Mouse (Mus musculus): ENCODE results near the gene Arid3b. TPM values are rescaled to one million over a fixed set of nuclear protein-coding genes. Genes with fewer than 3 reads are reported as not detected.

Gene Arid3b
- polyA plus RNA-seq, 1 experiment from 2014 or later: 10.5 TPM

GRCm38 (mm10) chr9:57820186-57821080 is 16.2 kb downstream of the Arid3b start:
- Histone ChIP-seq H3K4me3 (no peak overlapping the region), H3K4me2 (no peak overlapping the region), H3K27ac (no peak overlapping the region), H3K9ac (no peak overlapping the region), H3K27me3 (replicated peaks) (no peaks in the 10 kb centered on the region), H3K4me1 (peaks cover 33% of the 10 kb centered on the region), H3K9me3 (no peaks in the 10 kb centered on the region), H3K36me3 (replicated peaks) (no peaks in the 10 kb centered on the region)
- no peak for ATAC-seq (replicated peaks)
- 25% methylated on average over 16 of the region's 16 CpGs for WGBS

- no peak; the same call in 1 of the 2 replicates for ATAC-seq (replicated peaks)
Measured at GRCm38 (mm10) chr9:57817220-57817667, 19.3 kb downstream of the Arid3b start.

GRCm38 (mm10) chr9:57814866-57815265 is 21.7 kb downstream of the Arid3b start:
- ATAC-seq (replicated peaks): no peak
- H3K9ac ChIP-seq: no peak overlapping the region
- no peaks in the 10 kb centered on the region for H3K36me3 ChIP-seq (replicated peaks)
- no peak overlapping the region for H3K27ac ChIP-seq
- 43% methylated on average over 3 of the region's 3 CpGs for WGBS
- no peaks in the 10 kb centered on the region for H3K9me3 ChIP-seq
- no peak overlapping the region for H3K4me2 ChIP-seq
- peaks cover 65% of the 10 kb centered on the region for H3K4me1 ChIP-seq
- no peak overlapping the region for H3K4me3 ChIP-seq
- H3K27me3 ChIP-seq (replicated peaks): no peaks in the 10 kb centered on the region

More at GRCm38 (mm10) chr9:57817220-57817667, 19.3 kb downstream of the Arid3b start:
- Histone ChIP-seq H3K4me1 (peaks cover 58% of the 10 kb centered on the region), H3K27ac (0 out of 2 replicates have a peak overlapping the region, but pooled peaks have one; percentile 7), H3K4me3 (no peak overlapping the region), H3K36me3 (replicated peaks) (no peaks in the 10 kb centered on the region), H3K9ac (no peak overlapping the region), H3K27me3 (replicated peaks) (no peaks in the 10 kb centered on the region), H3K4me2 (no peak overlapping the region), H3K9me3 (no peaks in the 10 kb centered on the region)
- WGBS: 6% methylated on average over 6 of the region's 6 CpGs

- Histone ChIP-seq H3K4me3 (no peak overlapping the region), H3K4me2 (no peak overlapping the region), H3K27me3 (replicated peaks) (no peaks in the 10 kb centered on the region), H3K9me3 (no peaks in the 10 kb centered on the region), H3K27ac (0 out of 2 replicates have a peak overlapping the region, but pooled peaks have one; percentile 32), H3K9ac (no peak overlapping the region), H3K36me3 (replicated peaks) (no peaks in the 10 kb centered on the region), H3K4me1 (peaks cover 73% of the 10 kb centered on the region)
- 13% methylated on average over 1 of the region's 1 CpGs for WGBS
- no peak for ATAC-seq (replicated peaks)
Measured at GRCm38 (mm10) chr9:57814014-57814413, 22.6 kb downstream of the Arid3b start.

- Histone ChIP-seq H3K4me3 (no peak overlapping the region), H3K4me2 (no peak overlapping the region), H3K27me3 (replicated peaks) (no peaks in the 10 kb centered on the region), H3K9me3 (no peaks in the 10 kb centered on the region), H3K9ac (no peak overlapping the region), H3K27ac (peak overlapping the region; percentile 60; the same call in 1 of the 2 replicates), H3K36me3 (replicated peaks) (no peaks in the 10 kb centered on the region), H3K4me1 (peaks cover 72% of the 10 kb centered on the region)
- WGBS: 40% methylated on average over 8 of the region's 8 CpGs
- no peak for ATAC-seq (replicated peaks)
Measured at GRCm38 (mm10) chr9:57811793-57812733, 24.5 kb downstream of the Arid3b start.

- ATAC-seq (replicated peaks): no peak
- H3K36me3 ChIP-seq (replicated peaks): no peaks in the 10 kb centered on the region
- H3K4me2 ChIP-seq: no peak overlapping the region
- H3K27ac ChIP-seq: 0 out of 2 replicates have a peak overlapping the region, but pooled peaks have one; percentile 6
- no peaks in the 10 kb centered on the region for H3K27me3 ChIP-seq (replicated peaks)
- 82% methylated on average over 3 of the region's 3 CpGs for WGBS
- peaks cover 67% of the 10 kb centered on the region for H3K4me1 ChIP-seq
- no peak overlapping the region for H3K4me3 ChIP-seq
- H3K9ac ChIP-seq: no peak overlapping the region
- no peaks in the 10 kb centered on the region for H3K9me3 ChIP-seq
Measured at GRCm38 (mm10) chr9:57810691-57811090, 25.9 kb downstream of the Arid3b start.

GRCm38 (mm10) chr9:57808771-57809310 is 27.8 kb downstream of the Arid3b start:
- Histone ChIP-seq H3K4me1 (peaks cover 60% of the 10 kb centered on the region), H3K27ac (peak overlapping the region; percentile 68), H3K36me3 (replicated peaks) (no peaks in the 10 kb centered on the region), H3K9me3 (no peaks in the 10 kb centered on the region), H3K9ac (no peak overlapping the region), H3K4me2 (no peak overlapping the region), H3K4me3 (no peak overlapping the region), H3K27me3 (replicated peaks) (no peaks in the 10 kb centered on the region)
- WGBS: 22% methylated on average over 5 of the region's 5 CpGs
- ATAC-seq (replicated peaks): peak; percentile 44; the same call in 1 of the 2 replicates

- no peaks in the 10 kb centered on the region for H3K36me3 ChIP-seq (replicated peaks)
- WGBS: 72% methylated on average over 4 of the region's 4 CpGs
- peaks cover 54% of the 10 kb centered on the region for H3K4me1 ChIP-seq
- H3K9ac ChIP-seq: no peak overlapping the region
- no peak overlapping the region for H3K4me3 ChIP-seq
- H3K4me2 ChIP-seq: no peak overlapping the region
- no peaks in the 10 kb centered on the region for H3K9me3 ChIP-seq
- no peak for ATAC-seq (replicated peaks)
- H3K27me3 ChIP-seq (replicated peaks): no peaks in the 10 kb centered on the region
- H3K27ac ChIP-seq: no peak overlapping the region
Measured at GRCm38 (mm10) chr9:57807174-57807651, 29.4 kb downstream of the Arid3b start.

- Histone ChIP-seq H3K4me2 (no peak overlapping the region), H3K4me3 (no peak overlapping the region), H3K9ac (no peak overlapping the region), H3K9me3 (no peaks in the 10 kb centered on the region), H3K27me3 (replicated peaks) (no peaks in the 10 kb centered on the region), H3K4me1 (peaks cover 43% of the 10 kb centered on the region), H3K36me3 (replicated peaks) (no peaks in the 10 kb centered on the region), H3K27ac (no peak overlapping the region)
- ATAC-seq (replicated peaks): no peak
- 65% methylated on average over 1 of the region's 1 CpGs for WGBS
Measured at GRCm38 (mm10) chr9:57806066-57806481, 30.5 kb downstream of the Arid3b start.

- no peak for ATAC-seq (replicated peaks)
- Histone ChIP-seq H3K27me3 (replicated peaks) (no peaks in the 10 kb centered on the region), H3K4me3 (no peak overlapping the region), H3K36me3 (replicated peaks) (no peaks in the 10 kb centered on the region), H3K27ac (no peak overlapping the region), H3K9ac (no peak overlapping the region), H3K4me2 (no peak overlapping the region), H3K9me3 (no peaks in the 10 kb centered on the region), H3K4me1 (peaks cover 35% of the 10 kb centered on the region)
- WGBS: 78% methylated on average over 10 of the region's 10 CpGs
Measured at GRCm38 (mm10) chr9:57805087-57805737, 31.4 kb downstream of the Arid3b start.

GRCm38 (mm10) chr9:57803839-57804238 is 32.8 kb downstream of the Arid3b start:
- WGBS: 37% methylated on average over 4 of the region's 4 CpGs
- no peaks in the 10 kb centered on the region for H3K36me3 ChIP-seq (replicated peaks)
- ATAC-seq (replicated peaks): no peak
- no peak overlapping the region for H3K4me3 ChIP-seq
- no peak overlapping the region for H3K9ac ChIP-seq
- no peaks in the 10 kb centered on the region for H3K27me3 ChIP-seq (replicated peaks)
- peak overlapping the region; percentile 2; the same call in 1 of the 2 replicates for H3K27ac ChIP-seq
- no peak overlapping the region for H3K4me2 ChIP-seq
- no peaks in the 10 kb centered on the region for H3K9me3 ChIP-seq
- H3K4me1 ChIP-seq: peaks cover 27% of the 10 kb centered on the region

All from midbrain, embryonic 15.5 days (tissue).